Mouse (Mus musculus) embryonic facial prominence, embryonic 13.5 days (tissue): ENCODE data around the gene Tmem8b. TPM values are rescaled to one million over a fixed set of nuclear protein-coding genes. Genes with fewer than 3 reads are reported as not detected.

Experiments
- ATAC-seq: fragments of 200-750 bp; cut with Nextera tagmentation; 2 replicates; pipeline ENCODE4 v1.8.0; 2017; ENCODE audit warnings: low read depth; ENCODE audit not compliant: insufficient number of reproducible peaks, insufficient read depth, low FRiP score, low TSS enrichment
- H3K27ac ChIP-seq: fragments of 300-500 bp; sonication (generic); 2 replicates; pipeline ENCODE4 v1.5.1; 2015; ENCODE audit warnings: moderate library complexity, mild to moderate bottlenecking, inconsistent platforms
- H3K27me3 ChIP-seq: fragments of 300-500 bp; sonication (generic); 2 replicates; pipeline ENCODE4 v1.6.1; 2015; ENCODE audit warnings: mild to moderate bottlenecking, inconsistent platforms
- H3K36me3 ChIP-seq: fragments of 300-500 bp; sonication (generic); 2 replicates; pipeline ENCODE4 v1.6.1; 2015; ENCODE audit warnings: mild to moderate bottlenecking, inconsistent platforms
- H3K4me1 ChIP-seq: fragments of 300-500 bp; sonication (generic); 2 replicates; pipeline ENCODE4 v1.6.1; 2015; ENCODE audit warnings: inconsistent platforms
- H3K4me2 ChIP-seq: fragments of 300-500 bp; sonication (generic); 2 replicates; pipeline ENCODE4 v1.6.1; 2015; ENCODE audit warnings: moderate library complexity, mild to moderate bottlenecking, inconsistent platforms
- H3K4me3 ChIP-seq: fragments of 300-500 bp; sonication (generic); 2 replicates; pipeline ENCODE4 v1.5.1; 2015; ENCODE audit warnings: mild to moderate bottlenecking, inconsistent platforms
- H3K9ac ChIP-seq: fragments of 300-500 bp; sonication (generic); 2 replicates; pipeline ENCODE4 v1.6.1; 2015; ENCODE audit warnings: mild to moderate bottlenecking, inconsistent platforms
- H3K9me3 ChIP-seq: fragments of 300-500 bp; sonication (generic); 2 replicates; pipeline ENCODE4 v1.6.1; 2016; ENCODE audit warnings: inconsistent platforms
- WGBS: fragments of 180-500 bp; shearing (Covaris S2); methylation state at CpG from one replicate; pipeline ENCODE4 v1.1.7; 2015; ENCODE audit warnings: mixed read lengths; 5-methylcytosine and 5-hydroxymethylcytosine counted together
- microRNA-seq: library from miRNA; unstranded; fragments of <30 nt; microRNA quantifications from one replicate; pipeline ENCODE4, GENCODE M21; 2016
- polyA plus RNA-seq: library from polyadenylated mRNA; unstranded; fragments of >200 nt; fragmentation: Nextera tagmentation; extraction: Ambion mirVana; gene quantifications from 2 replicates; pipeline ENCODE4 v1.2.1, GENCODE M21; 2015

Tmem8b gene
- polyA plus RNA-seq, 1 experiment from 2014 or later = 8.4 TPM

GRCm38 (mm10) chr4:43741526-43741925, 72.8 kb downstream of the Tmem8b start:
- WGBS = 60% methylated on average over 5 of the region's 5 CpGs
- Histone ChIP-seq H3K27me3 (no peaks in the 10 kb centered on the region), H3K9me3 (no peaks in the 10 kb centered on the region), H3K36me3 (no peaks in the 10 kb centered on the region), H3K4me3 (no peak overlapping the region), H3K27ac (no peak overlapping the region), H3K4me2 (no peak overlapping the region), H3K4me1 (peaks cover 3% of the 10 kb centered on the region; the same call in 1 of the 2 replicates), H3K9ac (no peak overlapping the region)
- ATAC-seq = no peak

Small RNA genes lying within 50 kb of the gene (microRNA-seq; reads per million reads assigned to microRNA genes)
- not detected for gene Gm25262

Other genes with a start within 250 kb of the Tmem8b start
- gene Fam166b, start 239.8 kb upstream of the Tmem8b start, polyA plus RNA-seq = 0.20 TPM in 1 of 2 replicates, not detected in the other
- gene Tesk1, start 227.0 kb upstream of the Tmem8b start, polyA plus RNA-seq = 7.0 and 8.8 TPM in 2 replicates
- gene Cd72, start 214.3 kb upstream of the Tmem8b start, polyA plus RNA-seq = 3.2 and 3.8 TPM in 2 replicates
- not detected in 2 replicates for gene Sit1, start 185.2 kb upstream of the Tmem8b start, polyA plus RNA-seq
- gene Ccdc107, start 176.1 kb upstream of the Tmem8b start, polyA plus RNA-seq = 66.2 and 73.4 TPM in 2 replicates
- gene Arhgef39, start 169.3 kb upstream of the Tmem8b start, polyA plus RNA-seq = 45.7 and 47.8 TPM in 2 replicates
- 0.81 and 1.5 TPM in 2 replicates for gene Car9, start 162.0 kb upstream of the Tmem8b start, polyA plus RNA-seq
- gene Tpm2, start 145.2 kb upstream of the Tmem8b start, polyA plus RNA-seq = 130 and 141 TPM in 2 replicates
- 48.9 and 54.9 TPM in 2 replicates for gene Creb3, start 106.6 kb upstream of the Tmem8b start, polyA plus RNA-seq
- 69.5 and 75.0 TPM in 2 replicates for gene Tln1, start 106.3 kb upstream of the Tmem8b start, polyA plus RNA-seq
- 37.1 and 39.7 TPM in 2 replicates for gene Rgp1, start 90.3 kb upstream of the Tmem8b start, polyA plus RNA-seq
- 22.5 and 24.2 TPM in 2 replicates for gene Gba2, start 90.1 kb upstream of the Tmem8b start, polyA plus RNA-seq
- gene Msmp, start 84.5 kb upstream of the Tmem8b start, polyA plus RNA-seq = 0.97 and 1.4 TPM in 2 replicates
- 18.2 and 19.1 TPM in 2 replicates for gene Npr2, start 37.0 kb upstream of the Tmem8b start, polyA plus RNA-seq
- gene Spag8, start 15.4 kb upstream of the Tmem8b start, polyA plus RNA-seq = 1.1 and 1.8 TPM in 2 replicates
- 74.2 and 92.1 TPM in 2 replicates for gene Hint2, start 12.5 kb upstream of the Tmem8b start, polyA plus RNA-seq
- 3.4 and 4.2 TPM in 2 replicates for gene Fam221b, start 174 bp downstream of the Tmem8b start, polyA plus RNA-seq
- not detected in 2 replicates for gene Olfr70, start 31.8 kb downstream of the Tmem8b start, polyA plus RNA-seq
- not detected in 2 replicates for gene Olfr71, start 41.3 kb downstream of the Tmem8b start, polyA plus RNA-seq
- gene Hrct1, start 58.2 kb downstream of the Tmem8b start, polyA plus RNA-seq = 0.18 and 0.23 TPM in 2 replicates
- gene Spaar, start 61.1 kb downstream of the Tmem8b start, polyA plus RNA-seq = 0.06 and 0.17 TPM in 2 replicates
- gene Olfr159, start 102.0 kb downstream of the Tmem8b start, polyA plus RNA-seq = not detected in 2 replicates
- not detected in 2 replicates for gene Olfr156, start 154.9 kb downstream of the Tmem8b start, polyA plus RNA-seq
- 0.14 TPM in 1 of 2 replicates, not detected in the other for gene Olfr157, start 171.2 kb downstream of the Tmem8b start, polyA plus RNA-seq
- not detected in 2 replicates for gene Olfr155, start 182.6 kb downstream of the Tmem8b start, polyA plus RNA-seq
- gene Reck, start 206.6 kb downstream of the Tmem8b start, polyA plus RNA-seq = 28.9 and 33.6 TPM in 2 replicates